Mouse (Mus musculus): ENCODE measurements around the gene Dact2. TPM values are rescaled to one million over a fixed set of nuclear protein-coding genes. Genes with fewer than 3 reads are reported as not detected.

Dact2 gene
- polyA plus RNA-seq, 1 experiment, result 7.2 TPM

- peak in 1 of 2 experiments; percentile 10 for DNase-seq
- Histone ChIP-seq H3K27me3 (ENCODE audit: control insufficient read depth, insufficient read depth, low read length) (no peaks in the 10 kb centered on the region), H3K4me3 (replicated peaks; ENCODE audit: insufficient read depth, low read depth, low read length) (no peak overlapping the region), H3K4me1 (ENCODE audit: control insufficient read depth, insufficient read depth, low read length) (peaks cover 4% of the 10 kb centered on the region), H3K27ac (ENCODE audit: insufficient read depth, low read length) (no peak overlapping the region)
- WGBS, result 7% methylated on average over 10 of the region's 10 CpGs
- no peak for TF ChIP-seq CTCF (IDR thresholded peaks at IDR 0.05; ENCODE audit: borderline replicate concordance, insufficient read depth, low read depth, low read length)
- no peak for TF ChIP-seq POLR2A (IDR thresholded peaks at IDR 0.05; ENCODE audit: borderline replicate concordance, insufficient read depth, low read length)
Observed at GRCm38 (mm10) chr17:14165332-14165876, 38.7 kb downstream of the Dact2 start.

DNA sequence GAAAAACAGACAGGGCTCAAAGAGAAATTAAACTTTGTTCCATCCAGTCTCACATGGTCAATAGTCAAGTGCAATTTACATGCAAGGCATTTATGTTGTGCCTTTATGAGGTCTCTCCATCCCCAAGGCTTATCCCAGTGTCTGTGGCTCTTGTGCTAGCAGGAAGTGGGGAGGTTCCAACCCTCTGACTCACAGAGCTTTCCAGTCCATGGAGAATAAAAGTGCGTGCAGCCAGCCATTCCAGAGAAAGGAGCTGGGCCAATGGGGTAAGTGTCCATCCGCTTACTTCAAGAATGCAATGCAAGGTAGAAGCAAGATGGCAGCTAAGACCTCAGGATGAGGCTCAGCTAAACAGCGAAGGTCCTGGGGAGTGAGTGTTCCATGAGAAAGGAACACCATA, 43.3 kb downstream of the Dact2 start:
- TF ChIP-seq POLR2A (IDR thresholded peaks at IDR 0.05; ENCODE audit: borderline replicate concordance, insufficient read depth, low read length) (no peak), CTCF (IDR thresholded peaks at IDR 0.05; ENCODE audit: borderline replicate concordance, insufficient read depth, low read depth, low read length) (no peak)
- Histone ChIP-seq H3K4me1 (ENCODE audit: control insufficient read depth, insufficient read depth, low read length) (peaks cover 4% of the 10 kb centered on the region), H3K27me3 (ENCODE audit: control insufficient read depth, insufficient read depth, low read length) (no peaks in the 10 kb centered on the region), H3K4me3 (replicated peaks; ENCODE audit: insufficient read depth, low read depth, low read length) (no peak overlapping the region), H3K27ac (ENCODE audit: insufficient read depth, low read length) (no peak overlapping the region)
- WGBS, result 90% methylated on average over 3 of the region's 3 CpGs
- no peak for DNase-seq

- H3K27me3 ChIP-seq (ENCODE audit: control insufficient read depth, insufficient read depth, low read length), result no peaks in the 10 kb centered on the region
- no peak overlapping the region for H3K27ac ChIP-seq (ENCODE audit: insufficient read depth, low read length)
- H3K4me1 ChIP-seq (ENCODE audit: control insufficient read depth, insufficient read depth, low read length), result no peaks in the 10 kb centered on the region
- TF ChIP-seq POLR2A (IDR thresholded peaks at IDR 0.05; ENCODE audit: borderline replicate concordance, insufficient read depth, low read length), result no peak
- no peak for TF ChIP-seq CTCF (IDR thresholded peaks at IDR 0.05; ENCODE audit: borderline replicate concordance, insufficient read depth, low read depth, low read length)
- no peak overlapping the region for H3K4me3 ChIP-seq (replicated peaks; ENCODE audit: insufficient read depth, low read depth, low read length)
- 28% methylated on average over 7 of the region's 7 CpGs for WGBS
- no peak for DNase-seq
Observed at GRCm38 (mm10) chr17:14157779-14158195, 46.3 kb downstream of the Dact2 start.

Other genes starting within 250 kb of the Dact2 start
- not detected in 2 replicates for gene Gm7356, start 200.6 kb downstream of the Dact2 start, polyA plus RNA-seq (2012; rRNA removed)
- not detected in 2 replicates for gene Gm7358, start 144.8 kb downstream of the Dact2 start, polyA plus RNA-seq (2012; rRNA removed)
- 1.1 and 1.6 TPM in 2 replicates for gene Smoc2, start 75.2 kb upstream of the Dact2 start, polyA plus RNA-seq (2012; rRNA removed)

All from cerebellum, adult 2 months (tissue).